Mouse (Mus musculus): ENCODE results near the gene Psmb8.

Gene Psmb8

GRCm38 (mm10) chr17:34196941-34197894 is at the start of gene Psmb8:
Gene Psmb8, plus strand, starts transcription at chr17:34197721.
- DNase-seq (ENCODE audit: low read depth, low spot score) = peak; percentile 94

GRCm38 (mm10) chr17:34152923-34153322 is 44.6 kb upstream of the Psmb8 start, which contains the start of gene H2-DMb1:
Gene H2-DMb1, plus strand, starts transcription at chr17:34153072.
- DNase-seq (ENCODE audit: low read depth, low spot score) = peak; percentile 94

GRCm38 (mm10) chr17:34155534-34155933 is 42.0 kb upstream of the Psmb8 start:
- no peak for DNase-seq (ENCODE audit: low read depth, low spot score)

GRCm38 (mm10) chr17:34164202-34164895 is 33.2 kb upstream of the Psmb8 start:
- peak; percentile 23 for DNase-seq (ENCODE audit: low read depth, low spot score)

- no peak for DNase-seq (ENCODE audit: low read depth, low spot score)
Observed at GRCm38 (mm10) chr17:34165033-34165730, 32.3 kb upstream of the Psmb8 start.

GRCm38 (mm10) chr17:34169279-34169678 is 28.2 kb upstream of the Psmb8 start:
- peak; percentile 60 for DNase-seq (ENCODE audit: low read depth, low spot score)

GRCm38 (mm10) chr17:34170487-34170876 is 27.0 kb upstream of the Psmb8 start:
- no peak for DNase-seq (ENCODE audit: low read depth, low spot score)

GRCm38 (mm10) chr17:34170877-34171498 is 26.5 kb upstream of the Psmb8 start:
- peak; percentile 85 for DNase-seq (ENCODE audit: low read depth, low spot score)

GRCm38 (mm10) chr17:34172528-34172927 is 25.0 kb upstream of the Psmb8 start:
- no peak for DNase-seq (ENCODE audit: low read depth, low spot score)

- DNase-seq (ENCODE audit: low read depth, low spot score) = no peak
Observed at GRCm38 (mm10) chr17:34174075-34174474, 23.4 kb upstream of the Psmb8 start.

- DNase-seq (ENCODE audit: low read depth, low spot score) = no peak
Observed at GRCm38 (mm10) chr17:34177179-34177578, 20.3 kb upstream of the Psmb8 start.

- DNase-seq (ENCODE audit: low read depth, low spot score) = no peak
Observed at GRCm38 (mm10) chr17:34179019-34179418, 18.5 kb upstream of the Psmb8 start.

GRCm38 (mm10) chr17:34179913-34180859 is 17.3 kb upstream of the Psmb8 start:
- no peak for DNase-seq (ENCODE audit: low read depth, low spot score)

GRCm38 (mm10) chr17:34183564-34184219 is 13.8 kb upstream of the Psmb8 start:
- DNase-seq (ENCODE audit: low read depth, low spot score) = no peak

- DNase-seq (ENCODE audit: low read depth, low spot score) = no peak
Observed at GRCm38 (mm10) chr17:34185526-34185925, 12.0 kb upstream of the Psmb8 start.

- DNase-seq (ENCODE audit: low read depth, low spot score) = no peak
Observed at GRCm38 (mm10) chr17:34186885-34187260, 10.6 kb upstream of the Psmb8 start.

GRCm38 (mm10) chr17:34187261-34187916 is 10.1 kb upstream of the Psmb8 start, which contains the start of the genes Tap1 and Psmb9:
Gene Tap1, plus strand, starts transcription at chr17:34187553.
Gene Psmb9, minus strand, starts transcription at chr17:34187764.
- DNase-seq (ENCODE audit: low read depth, low spot score) = peak; percentile 97

GRCm38 (mm10) chr17:34188010-34188409 is 9.5 kb upstream of the Psmb8 start:
- DNase-seq (ENCODE audit: low read depth, low spot score) = no peak

- no peak for DNase-seq (ENCODE audit: low read depth, low spot score)
Observed at GRCm38 (mm10) chr17:34188986-34189385, 8.5 kb upstream of the Psmb8 start.

Measured in brain, adult 2 months (tissue).